Mouse (Mus musculus) cerebellum, adult 18-20 months (tissue): ENCODE results near the gene Ncam2.

Source experiments
- DNase-seq, 2 experiments: peaks; one replicate each; pipeline ENCODE4 v3.0.0; 2021

Ncam2 gene

DNA sequence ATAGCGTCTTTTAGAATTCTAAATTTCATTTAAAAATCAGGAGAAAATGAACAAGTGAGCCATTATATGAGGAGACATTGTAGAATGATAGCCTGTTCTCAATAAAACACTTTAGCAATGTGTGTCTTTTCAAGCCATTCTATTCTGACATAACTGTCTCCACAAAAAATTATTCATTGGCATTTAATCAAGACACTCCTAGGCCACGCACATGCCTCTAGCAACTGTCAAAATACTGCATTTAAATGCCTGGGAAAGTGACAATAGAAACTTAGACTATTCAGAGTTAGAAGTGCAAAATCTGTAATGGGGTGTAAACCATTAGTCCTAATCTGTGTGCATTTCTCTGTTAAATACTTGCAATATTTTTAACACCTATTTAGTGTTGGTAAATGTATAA, 456.1 kb downstream of the Ncam2 start:
- DNase-seq = no peak

DNA sequence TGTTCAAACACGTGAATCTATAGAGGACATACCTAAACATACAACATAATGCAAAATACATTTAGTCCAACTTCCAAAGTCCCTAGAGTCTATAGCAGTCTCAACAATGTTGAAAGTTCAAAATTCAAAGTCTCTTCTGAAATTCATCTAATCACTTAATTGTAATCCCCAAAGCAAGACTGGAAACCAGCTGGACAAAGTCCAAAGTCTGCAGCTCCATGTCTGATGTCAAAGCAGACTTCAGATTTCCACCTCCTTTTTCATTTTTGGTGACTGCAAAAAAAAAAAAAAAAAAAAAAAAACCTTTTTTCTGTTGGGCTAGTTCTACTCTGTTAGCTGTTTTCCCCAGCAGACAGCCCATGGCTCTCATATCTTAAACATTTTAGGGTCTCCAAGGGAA, 473.4 kb downstream of the Ncam2 start:
- no peak for DNase-seq

DNA sequence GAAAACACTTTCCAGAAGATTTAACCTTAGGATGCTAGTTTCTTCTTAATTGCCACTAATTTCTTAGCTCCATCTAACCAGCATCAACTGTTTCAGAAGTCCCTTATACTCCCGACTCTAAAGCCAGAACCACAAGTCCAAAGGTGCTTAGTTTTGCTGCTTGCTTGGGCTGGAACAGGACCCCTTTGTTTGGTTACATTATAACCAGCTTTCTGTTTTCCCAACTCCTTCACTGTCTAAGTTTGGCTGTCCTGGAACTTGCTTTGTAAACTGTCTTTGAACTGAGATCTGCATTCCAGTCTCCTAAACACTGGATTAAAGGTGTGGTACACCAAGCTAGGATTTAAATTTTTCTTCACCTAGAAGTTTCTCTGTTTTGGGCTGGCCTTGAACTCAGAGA, 475.0 kb downstream of the Ncam2 start:
- no peak for DNase-seq
